Mouse (Mus musculus) cerebellum, adult 18-20 months (tissue): ENCODE data around the gene Dcun1d4.
A peak's percentile ranks its signal among the peaks of the same experiment; 100 is the strongest.

Experiments used
- DNase-seq, 2 experiments: peaks; one replicate each; pipeline ENCODE4 v3.0.0; 2021

The Dcun1d4 gene

DNA sequence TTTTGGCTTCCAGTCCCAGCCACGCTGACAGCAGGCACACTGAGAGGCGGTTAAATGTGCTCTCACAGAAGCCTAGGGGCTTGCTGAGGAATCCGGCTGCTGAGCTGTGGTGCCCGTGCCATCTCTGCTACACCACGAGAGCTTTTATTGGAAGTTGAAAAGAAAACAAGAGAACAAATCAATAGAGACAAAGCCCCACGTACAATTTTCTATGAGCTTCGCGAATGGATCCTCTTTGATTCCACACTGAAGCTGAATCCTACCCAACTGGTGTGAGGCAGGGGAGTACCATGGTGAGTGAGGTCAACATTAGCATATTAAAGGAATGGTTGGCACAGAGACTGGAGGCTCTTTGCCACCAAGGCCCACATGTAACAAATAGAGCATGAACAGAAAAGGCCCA lies 120.6 kb downstream of the Dcun1d4 start:
- peak in 1 of 2 experiments; percentile 5 for DNase-seq

GRCm38 (mm10) chr5:73602865-73603264 lies 122.1 kb downstream of the Dcun1d4 start:
- no peak for DNase-seq

DNA sequence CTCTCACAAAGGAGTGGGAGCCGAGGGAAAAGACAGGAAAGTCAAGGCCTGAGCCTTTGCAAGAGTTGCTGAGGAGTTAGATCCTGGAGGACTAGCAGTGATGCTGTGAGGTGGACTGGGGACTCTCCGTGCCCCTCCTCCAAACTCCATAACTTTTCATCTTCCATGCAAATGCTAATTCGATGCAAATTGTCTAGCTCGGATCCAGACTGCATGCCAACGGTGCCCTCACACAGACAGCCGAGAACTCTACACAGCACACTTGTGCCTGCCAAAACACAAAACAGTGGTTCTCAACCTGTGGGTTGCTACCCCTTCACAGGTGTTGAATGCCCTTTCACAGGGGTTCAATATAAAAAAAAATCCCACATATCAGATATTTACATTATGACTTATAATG lies 123.7 kb downstream of the Dcun1d4 start:
- no peak for DNase-seq

DNA sequence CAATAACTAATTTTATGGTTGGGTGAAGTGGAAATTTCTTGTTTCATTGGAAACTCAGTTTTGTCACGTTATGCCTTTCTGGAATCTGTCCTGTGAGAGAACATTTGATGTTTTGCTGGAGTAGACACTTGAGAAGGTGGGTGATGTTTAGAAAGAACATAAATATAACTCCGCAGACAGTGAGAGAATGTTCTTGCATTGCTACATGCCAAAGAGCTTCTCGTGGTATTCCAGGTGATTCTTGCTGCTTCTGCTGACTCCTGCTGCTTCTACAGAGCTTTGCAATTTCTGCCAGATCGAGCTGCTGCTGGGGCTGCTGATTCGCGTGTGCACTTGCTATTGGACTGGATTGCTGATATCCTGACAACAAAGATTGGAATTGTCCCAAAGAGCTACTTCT lies 124.2 kb downstream of the Dcun1d4 start:
- DNase-seq: no peak
